Mouse (Mus musculus): ENCODE measurements around the gene Fbxo28. TPM values are rescaled to one million over a fixed set of nuclear protein-coding genes. Genes with fewer than 3 reads are reported as not detected.

Fbxo28 gene
- polyA plus RNA-seq, 1 experiment from 2014 or later, result 21.3 TPM

GRCm38 (mm10) chr1:182369435-182369834 is 28.0 kb upstream of the Fbxo28 start:
- Histone ChIP-seq H3K27ac (replicated peaks) (no peak overlapping the region), H3K27me3 (replicated peaks; ENCODE audit: low read depth, poor library complexity, severe bottlenecking) (peaks cover 5% of the 10 kb centered on the region; the same call in 1 of the 2 replicates), H3K4me1 (peaks cover 21% of the 10 kb centered on the region), H3K9me3 (no peaks in the 10 kb centered on the region), H3K4me3 (no peak overlapping the region), H3K36me3 (replicated peaks) (no peaks in the 10 kb centered on the region)
- WGBS, result 78% methylated on average over 4 of the region's 4 CpGs
- DNase-seq (ENCODE audit: low spot score), result no peak

DNA sequence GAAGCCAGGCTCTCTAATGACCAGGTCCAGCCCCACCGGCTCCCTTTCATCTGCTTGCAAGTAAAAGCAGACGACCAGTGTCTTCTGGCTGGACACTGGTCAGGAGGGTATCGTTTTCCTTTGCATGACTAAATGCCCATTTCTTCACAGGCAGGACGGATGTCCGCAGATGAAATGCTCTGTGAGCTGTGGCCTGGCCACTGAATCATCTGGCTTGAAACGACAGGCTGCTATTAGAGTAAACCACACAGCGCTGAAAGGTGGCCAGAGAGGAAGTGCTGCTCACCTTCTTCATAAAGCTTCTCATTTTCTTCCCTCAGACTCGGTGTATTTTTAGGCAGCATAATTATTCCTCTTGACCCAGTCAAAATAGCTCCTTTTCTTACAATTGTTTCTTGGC is 27.4 kb upstream of the Fbxo28 start:
- no peak overlapping the region for H3K4me3 ChIP-seq
- WGBS, result 62% methylated on average over 8 of the region's 8 CpGs
- H3K36me3 ChIP-seq (replicated peaks), result no peaks in the 10 kb centered on the region
- H3K4me1 ChIP-seq, result peaks cover 22% of the 10 kb centered on the region
- H3K9me3 ChIP-seq, result no peaks in the 10 kb centered on the region
- DNase-seq (ENCODE audit: low spot score), result no peak
- H3K27ac ChIP-seq (replicated peaks), result no peak overlapping the region; the same call in 1 of the 2 replicates
- peaks cover 3% of the 10 kb centered on the region; the same call in 1 of the 2 replicates for H3K27me3 ChIP-seq (replicated peaks; ENCODE audit: low read depth, poor library complexity, severe bottlenecking)

DNA sequence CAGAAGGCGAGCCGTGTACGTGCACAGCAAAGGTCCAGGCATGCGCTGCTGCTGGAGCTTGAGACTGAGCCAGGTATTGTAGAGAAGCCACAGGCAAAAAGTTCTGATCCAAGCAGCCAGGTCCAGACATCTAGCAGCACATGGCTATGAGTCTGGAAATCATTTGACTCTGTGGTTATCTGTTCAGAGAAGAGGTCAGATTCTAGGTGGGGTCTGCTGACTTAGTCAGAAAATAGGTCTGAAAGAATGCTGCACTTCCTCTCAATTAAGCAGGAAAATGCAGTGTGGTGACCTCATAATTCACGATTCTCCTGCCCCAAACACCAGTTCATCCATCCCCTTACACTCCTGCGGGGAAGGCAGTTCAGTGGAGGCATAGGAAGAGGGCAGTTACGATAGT is 26.9 kb upstream of the Fbxo28 start:
- Histone ChIP-seq H3K27ac (replicated peaks) (no peak overlapping the region; the same call in 1 of the 2 replicates), H3K4me1 (peaks cover 27% of the 10 kb centered on the region), H3K9me3 (no peaks in the 10 kb centered on the region), H3K27me3 (replicated peaks; ENCODE audit: low read depth, poor library complexity, severe bottlenecking) (no peaks in the 10 kb centered on the region), H3K4me3 (no peak overlapping the region), H3K36me3 (replicated peaks) (no peaks in the 10 kb centered on the region)
- WGBS, result 67% methylated on average over 7 of the region's 7 CpGs
- no peak for DNase-seq (ENCODE audit: low spot score)

DNA sequence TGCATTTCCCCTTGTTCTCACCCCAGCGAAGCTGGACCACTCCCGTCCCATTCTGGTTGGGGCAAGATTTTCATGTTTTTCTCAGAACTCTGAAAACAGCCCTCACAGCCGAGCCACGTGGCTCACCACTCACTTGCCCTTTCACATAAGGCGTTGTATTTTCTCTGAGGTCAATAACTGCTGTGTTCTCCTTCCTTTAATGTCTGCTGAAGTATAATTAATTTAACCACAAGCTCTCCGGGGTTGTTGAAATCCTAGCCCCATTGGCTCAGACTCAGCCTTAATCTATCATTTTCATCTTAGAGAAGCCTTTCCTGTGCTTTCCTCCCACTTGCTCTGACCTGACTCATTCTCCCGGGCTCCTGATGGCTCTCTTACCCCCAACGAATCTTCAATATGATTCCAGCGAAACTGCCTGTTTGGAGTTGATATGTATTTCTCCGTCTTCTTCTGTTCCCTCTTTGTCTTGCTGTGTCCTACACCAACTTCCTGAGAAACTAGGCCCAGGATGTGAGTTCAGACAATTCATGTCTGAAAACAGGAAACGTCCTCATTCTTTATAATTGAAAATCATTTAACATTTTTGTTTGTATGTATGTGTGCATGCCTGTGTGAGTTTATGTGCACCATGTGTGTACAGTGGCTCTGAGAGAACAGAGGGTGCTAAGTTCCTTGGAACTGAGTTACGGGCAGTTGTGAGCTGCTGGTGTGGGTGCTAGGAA is 22.4 kb upstream of the Fbxo28 start:
- Histone ChIP-seq H3K27ac (replicated peaks) (no peak overlapping the region), H3K27me3 (replicated peaks; ENCODE audit: low read depth, poor library complexity, severe bottlenecking) (no peaks in the 10 kb centered on the region), H3K36me3 (replicated peaks) (no peaks in the 10 kb centered on the region), H3K4me1 (peaks cover 17% of the 10 kb centered on the region), H3K4me3 (no peak overlapping the region), H3K9me3 (no peaks in the 10 kb centered on the region)
- no peak for DNase-seq (ENCODE audit: low spot score)
- WGBS, result 74% methylated on average over 12 of the region's 12 CpGs

DNA sequence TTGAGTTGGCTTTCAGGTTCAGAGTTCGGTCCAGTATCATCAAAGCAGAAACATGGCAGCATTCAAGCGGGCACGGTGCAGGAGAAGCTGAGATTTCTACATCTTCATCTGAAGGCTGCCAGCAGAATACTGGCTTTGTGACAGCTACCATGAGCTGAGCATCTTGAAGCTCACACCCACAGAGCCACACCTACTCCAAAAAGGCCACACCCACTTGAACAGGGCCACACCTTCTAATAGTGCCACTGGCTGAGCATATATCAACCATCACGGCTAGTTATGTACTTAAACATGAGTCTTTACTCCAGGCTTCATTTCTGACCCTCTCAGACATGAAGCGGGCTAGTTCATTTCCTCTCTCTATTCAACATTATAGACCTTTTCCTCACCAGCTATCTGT is 21.3 kb upstream of the Fbxo28 start:
- peaks cover 6% of the 10 kb centered on the region; the same call in 1 of the 2 replicates for H3K4me1 ChIP-seq
- 90% methylated on average over 5 of the region's 5 CpGs for WGBS
- no peaks in the 10 kb centered on the region for H3K27me3 ChIP-seq (replicated peaks; ENCODE audit: low read depth, poor library complexity, severe bottlenecking)
- no peak overlapping the region for H3K27ac ChIP-seq (replicated peaks)
- no peaks in the 10 kb centered on the region for H3K9me3 ChIP-seq
- no peak overlapping the region for H3K4me3 ChIP-seq
- no peaks in the 10 kb centered on the region for H3K36me3 ChIP-seq (replicated peaks)
- DNase-seq (ENCODE audit: low spot score), result no peak

GRCm38 (mm10) chr1:182358133-182358532 is 16.7 kb upstream of the Fbxo28 start:
- WGBS, result 90% methylated on average over 1 of the region's 1 CpGs
- no peaks in the 10 kb centered on the region for H3K36me3 ChIP-seq (replicated peaks)

GRCm38 (mm10) chr1:182354504-182355147 is 13.2 kb upstream of the Fbxo28 start:
- H3K4me3 ChIP-seq, result no peak overlapping the region
- H3K9me3 ChIP-seq, result no peaks in the 10 kb centered on the region
- no peaks in the 10 kb centered on the region for H3K36me3 ChIP-seq (replicated peaks)
- no peak overlapping the region for H3K27ac ChIP-seq (replicated peaks)
- no peaks in the 10 kb centered on the region for H3K27me3 ChIP-seq (replicated peaks; ENCODE audit: low read depth, poor library complexity, severe bottlenecking)
- 83% methylated on average over 11 of the region's 11 CpGs for WGBS
- no peak for DNase-seq (ENCODE audit: low spot score)
- H3K4me1 ChIP-seq, result no peaks in the 10 kb centered on the region

More at GRCm38 (mm10) chr1:182358133-182358532, 16.7 kb upstream of the Fbxo28 start:
- DNase-seq (ENCODE audit: low spot score), result no peak
- no peaks in the 10 kb centered on the region for H3K9me3 ChIP-seq
- no peak overlapping the region for H3K27ac ChIP-seq (replicated peaks)
- H3K4me1 ChIP-seq, result no peaks in the 10 kb centered on the region
- no peak overlapping the region for H3K4me3 ChIP-seq
- H3K27me3 ChIP-seq (replicated peaks; ENCODE audit: low read depth, poor library complexity, severe bottlenecking), result no peaks in the 10 kb centered on the region

DNA sequence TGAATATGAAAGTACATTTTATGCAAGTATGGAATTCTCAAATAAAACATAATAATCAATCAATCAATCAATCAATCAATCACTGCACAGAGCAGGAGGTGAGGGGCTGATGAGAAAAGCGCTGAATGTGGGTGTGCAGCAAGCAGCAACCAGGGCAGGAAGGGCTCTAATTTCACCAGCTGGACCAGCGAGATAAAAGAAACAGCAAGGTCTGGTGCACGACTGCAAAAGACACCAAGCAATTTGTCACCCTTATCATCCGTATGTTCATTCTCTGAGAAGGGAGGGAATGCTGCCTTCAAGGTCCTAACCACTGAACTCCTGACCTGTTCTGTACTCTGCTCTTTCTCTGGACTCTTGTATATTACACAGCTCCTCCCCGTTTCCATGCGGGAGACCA is 8.1 kb upstream of the Fbxo28 start:
- DNase-seq (ENCODE audit: low spot score), result no peak
- WGBS, result 91% methylated on average over 6 of the region's 6 CpGs
- Histone ChIP-seq H3K36me3 (replicated peaks) (no peaks in the 10 kb centered on the region), H3K27me3 (replicated peaks; ENCODE audit: low read depth, poor library complexity, severe bottlenecking) (no peaks in the 10 kb centered on the region), H3K27ac (replicated peaks) (no peak overlapping the region), H3K4me3 (no peak overlapping the region), H3K9me3 (peaks cover 7% of the 10 kb centered on the region), H3K4me1 (no peaks in the 10 kb centered on the region)

GRCm38 (mm10) chr1:182346491-182346890 is 5.1 kb upstream of the Fbxo28 start:
- DNase-seq (ENCODE audit: low spot score), result no peak
- Histone ChIP-seq H3K27me3 (replicated peaks; ENCODE audit: low read depth, poor library complexity, severe bottlenecking) (no peaks in the 10 kb centered on the region), H3K9me3 (peaks cover 7% of the 10 kb centered on the region), H3K4me1 (peaks cover 5% of the 10 kb centered on the region; the same call in 1 of the 2 replicates), H3K27ac (replicated peaks) (no peak overlapping the region), H3K4me3 (no peak overlapping the region), H3K36me3 (replicated peaks) (no peaks in the 10 kb centered on the region)
- 75% methylated on average over 5 of the region's 5 CpGs for WGBS

GRCm38 (mm10) chr1:182345857-182346256 is 4.4 kb upstream of the Fbxo28 start:
- Histone ChIP-seq H3K4me1 (peaks cover 7% of the 10 kb centered on the region), H3K27me3 (replicated peaks; ENCODE audit: low read depth, poor library complexity, severe bottlenecking) (no peaks in the 10 kb centered on the region), H3K4me3 (no peak overlapping the region), H3K9me3 (peaks cover 7% of the 10 kb centered on the region), H3K27ac (replicated peaks) (no peak overlapping the region), H3K36me3 (replicated peaks) (no peaks in the 10 kb centered on the region)
- no peak for DNase-seq (ENCODE audit: low spot score)
- 71% methylated on average over 2 of the region's 2 CpGs for WGBS

DNA sequence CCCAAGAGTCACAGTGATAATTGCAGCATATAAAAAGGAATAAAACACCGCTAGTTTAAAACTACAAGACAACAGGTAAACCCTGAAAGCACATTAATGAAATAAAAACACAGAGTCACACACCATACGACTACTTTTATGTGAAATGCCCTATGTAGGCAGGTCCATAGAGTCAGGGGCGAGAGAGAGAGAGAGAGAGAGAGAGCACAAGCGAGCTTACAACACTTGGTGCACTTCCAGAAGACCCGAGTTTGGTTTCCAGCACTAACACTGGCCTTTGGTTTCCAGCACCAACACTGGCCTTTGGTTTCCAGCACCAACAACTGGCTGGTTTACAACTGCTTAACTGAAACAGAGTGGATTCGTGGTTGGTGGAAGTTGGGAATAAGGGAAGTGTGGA is 564 bp upstream of the Fbxo28 start:
- peaks cover 8% of the 10 kb centered on the region for H3K36me3 ChIP-seq (replicated peaks)
- no peak for DNase-seq (ENCODE audit: low spot score)
- peak overlapping the region; percentile 97; the same call in 1 of the 2 replicates for H3K27ac ChIP-seq (replicated peaks)

DNA sequence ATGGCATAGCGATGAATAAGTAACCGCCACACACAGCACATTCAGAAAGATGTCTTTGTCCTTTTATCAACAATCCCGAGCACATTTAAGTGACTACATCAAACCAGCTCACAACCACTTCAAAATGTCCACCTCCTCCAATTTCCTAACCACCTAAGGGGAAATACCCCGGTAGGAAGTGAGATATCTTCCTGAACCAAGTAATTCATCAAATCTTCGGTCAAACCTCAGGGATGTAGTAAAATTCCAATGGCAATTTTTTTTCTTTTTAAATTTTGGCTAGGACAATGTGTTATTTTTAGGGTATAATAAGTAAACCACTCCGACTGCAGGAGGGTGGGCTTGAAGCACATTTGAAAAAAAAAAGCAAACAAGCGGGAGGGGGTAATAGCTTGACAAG is 1.1 kb downstream of the Fbxo28 start:
- peak overlapping the region; percentile 100 for H3K4me3 ChIP-seq
- DNase-seq (ENCODE audit: low spot score), result no peak
- H3K4me1 ChIP-seq, result peaks cover 31% of the 10 kb centered on the region
- H3K27ac ChIP-seq (replicated peaks), result peak overlapping the region; percentile 97; the same call in 1 of the 2 replicates
- H3K36me3 ChIP-seq (replicated peaks), result peaks cover 8% of the 10 kb centered on the region
- no peaks in the 10 kb centered on the region for H3K9me3 ChIP-seq
- no peaks in the 10 kb centered on the region for H3K27me3 ChIP-seq (replicated peaks; ENCODE audit: low read depth, poor library complexity, severe bottlenecking)
- 42% methylated on average over 7 of the region's 7 CpGs for WGBS

More for the DNA sequence above, 564 bp upstream of the Fbxo28 start:
- no peaks in the 10 kb centered on the region for H3K9me3 ChIP-seq
- peak overlapping the region; percentile 100 for H3K4me3 ChIP-seq
- peaks cover 31% of the 10 kb centered on the region for H3K4me1 ChIP-seq
- WGBS, result 39% methylated on average over 6 of the region's 6 CpGs
- H3K27me3 ChIP-seq (replicated peaks; ENCODE audit: low read depth, poor library complexity, severe bottlenecking), result no peaks in the 10 kb centered on the region

All from embryonic facial prominence, embryonic 10.5 days (tissue).